Mouse (Mus musculus) layer of hippocampus, postnatal 10 days (tissue): ENCODE measurements at regions not wholly inside any gene's neighbourhood (a gene's known extent, or its start where the extent isn't known, plus 50 kb on each side); places are given as distances from the start of the nearest gene placed in this dataset.
A peak's percentile ranks its signal among the peaks of the same experiment; 100 is the strongest.
"Not testable (repeated sequence)": the region's sequence is repeated elsewhere in the genome, so short reads cannot be mapped to it uniquely, and the experiment has no call there.

Source experiments
- DNase-seq, 2 experiments: peaks; one replicate each; pipeline ENCODE4 v3.0.0; 2021; ENCODE audit warnings: low spot score in 2 of 2

GRCm38 (mm10) chr6:81815248-81815961 is 108.1 kb upstream of the Gcfc2 start:
- peak; percentile 26 to 35 for DNase-seq

- peak; percentile 37 to 47 for DNase-seq
These were observed 107.5 kb upstream of the Gcfc2 start for GRCm38 (mm10) chr6:81815962-81816338.

GRCm38 (mm10) chr6:81817050-81817827 is 106.2 kb upstream of the Gcfc2 start:
- peak; percentile 84 to 85 for DNase-seq

DNA sequence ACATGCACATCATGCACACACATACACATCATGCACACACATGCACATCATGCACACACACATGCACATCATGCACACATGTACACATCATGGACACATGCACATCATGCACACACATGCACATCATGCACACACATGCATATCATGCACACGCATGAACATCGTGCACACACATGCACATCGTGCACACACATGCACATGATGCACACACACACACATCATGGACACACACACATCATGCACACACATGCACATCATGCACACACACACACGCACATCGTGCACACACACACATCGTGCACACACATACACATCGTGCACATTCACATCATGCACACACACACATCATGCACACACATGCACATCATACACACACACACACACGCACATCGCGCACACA is 104.9 kb upstream of the Gcfc2 start:
- no peak for DNase-seq

DNA sequence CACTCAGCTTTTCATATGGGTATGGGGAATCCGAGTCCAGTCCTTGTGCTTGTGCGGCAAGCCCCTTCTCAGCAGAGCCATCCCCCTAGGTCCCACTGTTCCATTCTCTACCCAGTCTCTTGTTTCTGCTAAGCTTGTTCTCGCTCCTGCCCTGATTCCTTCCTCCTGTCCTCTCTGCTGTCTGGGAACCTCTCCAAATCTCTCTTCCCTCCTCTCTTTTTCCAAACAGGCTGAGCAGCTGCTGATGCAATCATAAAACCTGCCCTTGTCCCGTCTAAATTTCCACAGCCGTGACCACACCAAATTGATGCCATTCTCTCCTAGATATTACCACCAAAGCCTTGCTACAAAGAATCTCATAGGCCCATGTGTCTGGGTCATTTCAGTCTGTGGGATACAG is 103.4 kb upstream of the Gcfc2 start:
- DNase-seq: no peak

- DNase-seq: no peak
These were observed 83.9 kb upstream of the Gcfc2 start for GRCm38 (mm10) chr6:81839474-81840153.

- DNase-seq: not testable (repeated sequence)
These were observed 55.3 kb upstream of the Gcfc2 start for GRCm38 (mm10) chr6:81868207-81868606.
